Mouse (Mus musculus): ENCODE measurements around the gene Aloxe3.

Aloxe3 gene

DNA sequence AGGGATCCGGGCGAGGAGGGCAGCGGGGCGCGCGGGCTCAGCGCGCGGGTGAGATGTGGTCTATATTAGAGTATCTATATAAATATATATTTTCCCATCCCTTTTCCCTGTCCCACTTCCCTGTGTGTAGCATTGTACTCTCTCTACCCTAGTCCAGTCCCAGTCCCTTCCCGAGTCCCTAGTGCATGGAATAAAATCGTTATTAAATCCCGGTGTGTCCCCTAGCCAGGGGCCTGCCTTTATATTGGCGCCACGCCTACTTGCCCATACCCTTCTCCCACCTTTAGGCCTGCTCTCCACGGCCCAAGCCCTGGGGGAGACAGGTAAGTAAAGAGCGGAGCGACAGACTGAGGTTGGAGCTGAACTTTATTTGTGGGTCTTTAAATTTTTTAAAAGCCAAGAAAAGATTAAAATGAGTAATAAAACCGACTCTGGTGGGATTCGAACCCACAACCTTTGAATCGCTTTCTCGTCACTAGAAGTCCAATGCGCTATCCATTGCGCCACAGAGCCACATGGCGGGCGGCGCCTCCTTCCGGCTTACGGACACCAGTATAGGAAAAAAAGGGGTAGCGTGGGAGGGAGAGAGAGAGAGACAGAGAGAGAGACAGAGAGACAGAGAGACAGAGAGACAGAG is 2.5 kb upstream of the Aloxe3 start:
- peak; percentile 84 to 86 for DNase-seq (ENCODE audit: low read depth in 1 of 2, low spot score in 2 of 2)

DNA sequence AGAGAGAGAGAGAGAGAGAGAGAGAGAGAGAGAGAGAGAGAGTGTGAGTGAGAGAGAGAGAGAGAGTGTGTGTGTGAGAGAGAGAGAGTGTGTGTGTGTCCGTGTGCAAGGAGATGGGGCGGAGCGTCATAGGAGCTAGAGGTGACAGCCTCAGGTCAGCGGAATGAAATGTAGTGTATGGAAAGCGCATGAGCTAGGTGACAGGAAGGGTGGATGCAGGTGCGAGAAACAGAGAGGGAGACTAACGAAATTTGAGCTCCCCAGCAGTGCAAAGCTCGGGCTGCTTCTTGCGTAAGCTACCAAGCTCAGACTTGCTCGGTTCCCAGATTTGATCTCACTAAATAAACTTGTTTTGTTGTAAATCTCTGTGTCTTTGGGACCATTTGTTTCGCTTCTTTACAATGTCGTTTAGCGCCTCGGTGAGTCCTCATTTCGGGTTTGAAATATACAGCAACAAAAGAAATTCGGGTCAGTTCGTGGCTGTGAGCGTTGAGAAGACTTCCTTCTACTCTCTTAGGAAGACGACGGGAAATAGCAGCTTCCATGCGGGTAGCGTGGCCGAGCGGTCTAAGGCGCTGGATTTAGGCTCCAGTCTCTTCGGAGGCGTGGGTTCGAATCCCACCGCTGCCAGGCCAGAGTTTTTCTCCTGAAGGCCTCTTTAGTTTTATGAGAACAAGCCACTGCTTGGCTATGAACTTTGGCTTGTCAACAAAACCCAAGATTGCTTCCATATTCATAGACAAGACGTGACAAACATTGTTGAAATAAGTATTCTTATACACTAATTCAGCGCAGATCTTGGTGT is 1.8 kb upstream of the Aloxe3 start:
- peak; percentile 61 to 79 for DNase-seq (ENCODE audit: low read depth in 1 of 2, low spot score in 2 of 2)

DNA sequence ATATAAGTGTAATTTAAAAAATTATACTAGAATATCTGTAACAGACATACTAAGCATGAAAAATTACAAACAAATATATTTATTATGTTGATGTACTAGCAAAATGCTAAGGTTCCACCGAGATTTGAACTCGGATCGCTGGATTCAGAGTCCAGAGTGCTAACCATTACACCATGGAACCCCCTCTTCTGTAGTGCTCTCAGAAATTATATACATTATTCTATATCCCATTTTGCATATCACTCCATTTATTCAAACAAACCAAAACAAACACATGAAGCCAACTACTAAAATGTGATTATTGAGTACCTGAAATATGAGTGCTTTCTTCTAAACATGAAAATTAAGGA is 1.2 kb upstream of the Aloxe3 start:
- peak in 1 of 2 experiments; percentile 54 for DNase-seq (ENCODE audit: low read depth in 1 of 2, low spot score in 2 of 2)

DNA sequence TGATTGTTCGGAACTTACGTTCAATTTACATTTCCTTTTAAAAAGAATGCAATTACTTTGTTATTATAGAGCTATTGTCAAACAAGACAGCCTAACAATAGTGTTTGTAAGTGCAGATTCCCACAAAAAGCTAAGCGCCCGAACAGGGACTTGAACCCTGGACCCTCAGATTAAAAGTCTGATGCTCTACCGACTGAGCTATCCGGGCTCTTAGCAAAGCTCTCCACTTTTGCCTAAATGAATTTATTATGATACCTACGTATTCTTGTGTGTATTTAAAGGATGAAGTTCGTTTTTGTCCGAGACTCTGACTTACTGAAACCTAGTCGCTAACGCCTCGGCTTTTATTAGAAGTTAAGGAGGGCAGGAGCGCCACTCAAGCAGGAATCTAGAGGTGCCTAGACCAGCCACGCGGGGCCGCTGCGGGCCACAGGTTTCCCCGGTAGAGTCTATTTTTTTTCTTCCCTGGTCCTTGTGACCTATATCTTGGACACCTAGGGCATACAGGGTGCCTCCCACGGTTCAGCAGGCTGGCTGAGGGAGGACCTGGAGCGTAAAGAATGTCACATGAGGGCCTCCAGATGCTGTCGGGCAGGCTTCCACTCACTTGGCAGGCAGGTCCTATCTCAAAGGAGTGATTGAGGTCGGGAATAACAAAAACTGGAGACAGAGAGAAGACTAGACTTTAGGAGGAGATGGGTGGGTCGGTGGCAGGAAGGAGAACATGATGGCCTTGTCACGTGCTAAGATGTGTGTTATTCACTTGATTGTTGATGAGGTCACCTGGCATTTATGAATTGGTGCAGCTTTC is 450 bp upstream of the Aloxe3 start:
- peak in 1 of 2 experiments; percentile 70 for DNase-seq (ENCODE audit: low read depth in 1 of 2, low spot score in 2 of 2)

DNA sequence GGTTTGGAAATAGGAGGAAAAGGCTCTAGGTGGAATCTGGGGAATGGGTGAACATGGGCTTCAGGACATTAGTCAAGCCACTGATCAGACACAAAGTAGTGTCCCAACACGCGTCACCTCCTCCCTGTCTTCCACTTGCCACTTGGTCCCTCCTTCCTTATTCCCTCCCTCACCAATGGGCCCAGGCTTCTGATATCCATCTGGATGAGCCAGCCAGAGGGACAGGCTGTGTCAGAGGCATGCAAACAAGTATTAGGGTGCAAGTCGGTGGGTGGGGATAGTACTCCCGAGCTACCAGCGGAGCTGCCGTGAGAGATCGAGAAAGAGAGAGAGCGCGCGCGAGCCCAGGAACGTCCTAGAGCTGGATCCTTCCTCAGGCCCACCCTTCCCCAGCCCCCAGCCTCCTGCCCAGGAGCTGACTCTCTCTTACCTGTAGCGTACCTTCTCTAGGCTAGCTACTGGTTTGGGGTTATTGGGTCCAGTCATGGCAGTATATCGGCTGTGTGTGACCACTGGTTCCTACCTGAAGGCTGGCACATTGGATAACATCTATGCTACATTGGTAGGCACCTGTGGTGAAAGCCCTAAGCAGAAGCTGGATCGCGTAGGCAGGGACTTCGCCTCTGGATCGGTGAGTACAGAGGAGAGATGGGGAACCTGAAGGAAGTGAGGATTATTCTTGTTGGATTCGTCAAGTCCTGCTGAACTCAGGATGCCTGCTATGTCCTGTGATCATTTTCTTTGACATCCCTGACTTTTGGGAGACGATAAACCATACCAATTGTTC is 416 bp downstream of the Aloxe3 start:
- DNase-seq (ENCODE audit: low read depth in 1 of 2, low spot score in 2 of 2), result no peak

DNA sequence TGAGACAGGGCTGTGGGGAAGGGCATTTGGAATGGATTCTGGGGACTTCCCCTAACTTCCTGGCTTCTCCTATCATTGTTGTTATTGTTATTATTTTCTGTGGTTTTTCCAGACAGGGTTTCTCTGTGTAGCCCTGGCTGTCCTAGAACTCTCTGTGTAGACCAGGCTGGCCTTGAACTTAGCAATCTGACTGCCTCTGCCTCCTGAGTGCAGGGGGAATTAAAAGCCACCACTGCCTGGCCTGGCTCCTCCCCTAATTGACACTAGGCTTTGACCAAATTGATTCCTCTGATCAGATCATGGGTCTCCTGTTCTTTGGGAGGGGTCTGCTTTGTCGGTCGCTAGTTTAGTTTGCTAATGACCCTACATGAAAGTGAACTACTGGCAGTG is 1.0 kb downstream of the Aloxe3 start:
- no peak for DNase-seq (ENCODE audit: low read depth in 1 of 2, low spot score in 2 of 2)

DNA sequence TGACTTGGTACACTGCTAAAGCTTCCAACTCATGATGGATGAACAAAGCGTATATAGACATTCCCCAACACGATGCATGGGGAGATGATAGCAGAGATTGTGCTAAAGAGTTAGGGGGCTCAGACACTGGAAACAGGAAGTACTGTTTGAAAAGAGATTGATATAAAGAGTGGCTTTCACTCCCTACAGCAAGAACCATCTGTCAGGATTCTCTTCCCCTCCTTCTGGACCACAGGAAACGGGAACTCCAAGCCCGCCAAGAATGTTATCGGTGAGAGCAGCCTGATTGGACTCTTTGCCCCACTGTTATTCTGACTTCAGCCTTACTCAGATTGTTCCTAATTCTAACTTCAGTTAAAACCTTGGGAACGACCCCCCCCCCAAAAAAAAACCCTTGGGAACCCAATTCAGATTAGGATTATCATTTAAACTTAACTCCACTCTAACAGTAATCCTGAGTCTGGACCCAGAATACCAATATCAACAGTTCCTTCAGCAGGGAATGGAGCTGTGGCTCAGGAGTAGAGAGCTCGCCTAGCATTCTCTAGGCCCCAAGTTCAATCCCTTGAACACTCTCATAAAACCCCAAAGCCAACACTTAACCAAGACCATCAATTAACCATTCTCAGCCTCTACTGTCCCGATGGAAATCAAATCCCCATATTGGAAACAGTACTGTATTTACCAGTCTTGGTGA is 2.9 kb downstream of the Aloxe3 start:
- no peak for DNase-seq (ENCODE audit: low read depth in 1 of 2, low spot score in 2 of 2)

DNA sequence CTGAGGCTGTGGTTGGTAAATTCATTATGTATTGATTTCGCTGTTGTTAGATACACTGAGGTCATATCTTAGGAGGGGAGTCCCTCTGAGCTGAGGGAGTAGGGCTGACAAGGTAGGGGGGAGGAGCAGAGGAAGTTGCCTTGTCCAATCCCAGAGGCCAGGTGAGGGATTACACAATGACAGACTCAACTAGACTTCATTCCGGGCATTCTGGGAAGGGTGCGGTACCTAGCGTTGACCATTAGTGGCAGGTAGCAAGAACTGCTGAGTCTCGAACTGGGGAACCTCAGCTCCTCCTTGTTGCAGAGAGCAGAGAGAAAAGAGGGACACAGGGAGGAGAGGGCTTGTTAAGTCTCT is 7.8 kb downstream of the Aloxe3 start:
- no peak for DNase-seq (ENCODE audit: low read depth in 1 of 2, low spot score in 2 of 2)

DNA sequence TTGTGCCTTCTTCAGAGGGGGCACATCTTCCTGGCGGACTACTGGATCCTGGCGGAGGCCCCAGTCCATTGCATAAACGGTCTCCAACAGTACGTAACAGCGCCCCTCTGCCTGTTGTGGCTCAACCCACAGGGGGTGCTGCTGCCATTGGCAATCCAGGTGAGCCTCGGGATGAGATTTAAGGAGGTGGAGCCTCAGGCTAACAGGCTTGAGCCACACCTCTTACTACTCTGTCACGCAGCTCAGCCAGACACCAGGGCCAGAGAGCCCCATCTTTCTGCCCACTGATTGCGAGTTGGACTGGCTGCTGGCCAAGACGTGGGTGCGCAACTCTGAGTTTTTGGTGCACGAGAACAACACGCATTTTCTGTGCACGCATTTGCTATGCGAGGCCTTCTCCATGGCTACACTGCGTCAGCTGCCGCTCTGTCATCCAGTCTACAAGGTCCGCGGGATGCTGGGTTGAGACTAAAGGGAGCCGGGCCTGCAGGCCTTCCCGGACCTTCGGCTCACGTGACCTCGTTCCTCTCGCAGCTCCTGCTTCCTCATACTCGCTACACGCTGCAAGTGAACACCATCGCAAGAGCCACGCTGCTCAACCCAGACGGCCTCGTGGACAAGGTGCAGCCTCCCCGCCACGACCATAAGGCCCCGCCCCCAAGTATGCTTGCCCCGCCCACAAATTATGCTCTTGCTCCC is 8.4 kb downstream of the Aloxe3 start:
- peak in 1 of 2 experiments; percentile 53 for DNase-seq (ENCODE audit: low read depth in 1 of 2, low spot score in 2 of 2)

DNA sequence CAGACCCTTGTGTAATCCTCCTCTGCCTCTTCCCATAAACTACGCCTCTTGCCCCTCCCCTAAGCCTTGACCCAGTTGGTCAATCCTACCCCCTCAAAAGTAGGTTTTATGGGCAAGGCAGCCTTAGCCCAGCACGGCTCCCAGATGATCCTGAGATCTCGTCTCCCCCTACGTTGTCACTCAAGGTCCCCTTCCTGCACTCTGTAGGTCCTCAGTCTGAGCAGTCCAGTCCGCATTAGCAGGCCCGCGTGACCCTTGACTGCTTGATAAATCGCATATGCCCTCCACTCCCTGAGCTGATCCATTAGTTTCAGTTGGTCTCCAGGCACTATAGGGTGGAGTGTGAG is 8.9 kb downstream of the Aloxe3 start:
- DNase-seq (ENCODE audit: low read depth in 1 of 2, low spot score in 2 of 2), result no peak

DNA sequence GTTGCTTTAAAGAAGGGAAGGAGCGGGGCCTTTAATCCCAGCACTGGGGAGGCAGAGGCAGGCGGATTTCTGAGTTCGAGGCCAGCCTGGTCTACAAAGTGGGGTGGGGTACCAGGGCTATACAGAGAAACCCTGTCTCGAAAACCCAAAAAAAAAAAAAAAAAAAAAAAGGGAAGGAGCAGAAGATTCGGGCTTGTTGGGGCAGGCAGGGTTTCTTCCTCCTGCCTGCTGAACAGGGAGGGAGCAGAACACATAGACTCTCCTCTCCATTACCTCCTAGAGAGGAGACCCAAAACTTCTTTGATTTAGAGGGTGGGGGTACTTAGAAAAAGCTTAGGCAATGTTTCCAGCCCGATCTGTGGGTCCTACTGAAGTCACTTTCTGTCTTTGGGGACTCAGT is 9.7 kb downstream of the Aloxe3 start:
- no peak for DNase-seq (ENCODE audit: low read depth in 1 of 2, low spot score in 2 of 2)

DNA sequence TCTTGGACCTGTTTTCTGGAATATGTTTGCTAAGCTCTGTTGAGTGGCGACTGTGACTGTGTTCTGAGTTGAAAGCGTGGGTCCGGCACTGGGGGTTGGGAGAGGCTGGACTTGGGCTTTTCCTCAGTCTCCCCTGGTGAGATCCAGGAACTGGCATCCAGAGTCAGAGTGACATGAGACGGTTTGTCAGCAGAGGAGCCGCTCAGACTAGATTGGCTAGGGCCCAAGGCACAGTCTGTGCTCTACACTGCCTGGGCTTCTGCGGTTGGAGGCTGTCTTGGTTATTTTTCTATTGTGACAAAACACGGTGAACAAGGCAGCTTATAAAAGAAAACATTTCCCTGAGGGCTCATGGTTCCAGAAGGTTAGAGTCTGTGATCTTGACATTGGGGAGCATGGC is 21.9 kb downstream of the Aloxe3 start:
- no peak for DNase-seq (ENCODE audit: low read depth in 1 of 2, low spot score in 2 of 2)

DNA sequence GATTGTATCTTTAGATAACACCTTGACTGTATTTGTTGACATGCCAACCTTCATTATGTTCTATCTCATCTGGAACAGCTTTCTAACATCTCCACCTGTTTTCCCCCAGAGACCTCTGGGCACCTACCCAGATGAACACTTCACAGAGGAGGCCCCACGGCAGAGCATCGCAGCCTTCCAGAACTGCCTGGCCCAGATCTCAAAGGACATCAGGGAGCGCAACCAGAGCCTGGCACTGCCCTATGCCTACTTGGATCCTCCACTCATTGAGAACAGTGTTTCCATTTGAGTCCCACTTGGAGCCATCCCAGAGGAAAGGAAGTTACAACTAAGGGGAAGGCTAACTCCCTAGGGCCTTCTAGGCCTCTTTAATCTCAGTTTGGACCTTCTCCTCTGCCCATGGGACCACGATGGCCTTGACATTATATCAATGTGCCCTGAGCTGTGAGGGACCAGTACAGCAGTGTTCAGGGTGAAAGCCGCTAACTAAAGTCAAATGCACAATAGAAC is 22.8 kb downstream of the Aloxe3 start:
- no peak for DNase-seq (ENCODE audit: low read depth in 1 of 2, low spot score in 2 of 2)

DNA sequence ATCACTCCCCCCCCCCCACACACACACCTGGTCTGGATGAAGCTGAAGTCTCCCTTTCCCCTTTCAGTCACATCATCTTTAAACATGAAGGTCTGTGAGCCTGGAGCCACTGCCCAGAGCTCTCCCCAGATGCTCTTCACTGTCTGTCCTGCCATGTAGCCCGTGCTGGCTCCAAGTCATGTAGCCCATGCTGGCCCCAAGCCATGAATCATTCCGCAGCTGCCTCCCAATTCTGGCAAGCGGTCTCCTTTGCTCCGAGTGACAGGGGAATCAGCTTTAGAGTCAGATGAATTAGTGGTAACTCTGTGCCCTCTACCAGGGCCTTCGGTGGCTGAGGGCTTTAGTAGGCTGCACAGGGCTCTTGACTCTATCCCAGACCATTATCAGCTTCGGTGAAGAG is 24.0 kb downstream of the Aloxe3 start:
- no peak for DNase-seq (ENCODE audit: low read depth in 1 of 2, low spot score in 2 of 2)

DNA sequence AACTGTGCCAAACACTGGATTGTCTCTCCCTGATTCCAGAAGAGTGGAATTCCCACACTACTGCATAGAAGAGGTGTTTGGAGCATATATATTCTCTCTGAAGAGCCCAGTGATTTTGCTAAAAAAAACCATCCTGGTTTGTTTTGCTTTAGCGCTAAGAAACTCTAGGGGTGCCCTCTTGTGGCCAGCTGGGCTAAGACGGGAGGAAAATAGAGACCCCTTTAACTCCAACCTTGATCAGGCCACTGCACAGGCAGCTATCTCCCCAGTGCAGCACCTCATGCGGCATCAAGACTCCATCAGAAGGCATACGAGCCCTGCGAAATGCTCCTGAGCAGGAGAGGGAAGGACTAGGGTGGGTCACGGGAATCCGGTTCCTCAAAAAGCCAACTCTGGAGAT is 24.7 kb downstream of the Aloxe3 start:
- no peak for DNase-seq (ENCODE audit: low read depth in 1 of 2, low spot score in 2 of 2)

DNA sequence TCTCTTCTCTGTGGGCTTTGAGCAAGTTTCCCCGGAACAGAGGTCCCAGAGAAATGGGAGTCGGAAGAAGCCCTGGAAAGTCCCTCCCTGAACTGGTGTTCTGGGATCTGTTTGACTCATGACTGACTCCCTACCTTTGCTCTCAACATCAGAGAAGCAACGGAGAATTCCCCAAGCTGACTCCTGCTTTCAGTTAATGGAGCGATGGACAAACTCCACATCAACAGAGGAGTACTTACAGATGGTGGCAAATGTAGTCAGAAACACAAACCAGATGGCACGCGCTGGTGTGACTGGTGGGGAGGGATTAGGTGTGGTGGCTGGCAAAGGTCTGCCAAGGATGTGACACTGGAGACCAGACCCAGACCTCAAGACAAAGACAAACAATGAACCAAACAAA is 25.3 kb downstream of the Aloxe3 start:
- no peak for DNase-seq (ENCODE audit: low read depth in 1 of 2, low spot score in 2 of 2)

DNA sequence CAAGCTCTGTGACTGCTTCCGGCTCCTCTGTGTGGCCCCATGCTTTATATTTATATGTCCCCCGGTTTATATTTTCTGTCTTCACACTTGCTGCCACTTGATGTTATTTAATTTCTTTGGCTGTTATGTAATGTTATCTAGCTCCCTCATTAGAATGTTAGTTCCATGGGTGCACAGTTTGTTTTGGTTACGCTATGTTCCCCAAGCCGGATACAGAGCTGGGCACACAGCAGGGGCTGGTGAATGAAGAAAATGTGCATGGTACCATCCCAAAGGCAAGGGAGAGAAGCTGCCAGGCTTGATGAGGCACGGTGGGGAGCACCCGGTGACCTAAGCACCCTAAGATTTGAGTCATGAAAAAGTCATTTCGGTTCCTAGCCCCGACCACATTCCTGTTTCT is 28.1 kb downstream of the Aloxe3 start:
- DNase-seq (ENCODE audit: low read depth in 1 of 2, low spot score in 2 of 2), result no peak

DNA sequence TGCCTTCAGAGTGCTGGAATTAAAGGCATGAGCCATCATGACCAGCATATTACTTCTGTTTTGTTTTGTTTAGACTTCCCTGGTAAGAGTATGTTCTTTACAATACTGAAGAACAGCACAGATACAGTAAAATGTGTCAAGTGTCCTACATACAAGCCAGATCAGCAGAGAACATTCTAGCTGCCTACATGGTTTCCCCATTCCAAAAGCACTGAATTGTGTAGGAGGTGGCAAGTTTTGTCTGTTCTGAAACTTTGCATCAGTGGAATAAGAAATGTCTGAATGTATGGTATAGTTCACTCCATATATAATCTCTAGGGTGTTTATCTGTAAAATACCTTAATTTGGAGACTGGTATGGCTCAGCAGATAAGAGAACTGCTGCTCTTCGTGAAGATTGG is 29.7 kb downstream of the Aloxe3 start:
- DNase-seq (ENCODE audit: low read depth in 1 of 2, low spot score in 2 of 2), result no peak

DNA sequence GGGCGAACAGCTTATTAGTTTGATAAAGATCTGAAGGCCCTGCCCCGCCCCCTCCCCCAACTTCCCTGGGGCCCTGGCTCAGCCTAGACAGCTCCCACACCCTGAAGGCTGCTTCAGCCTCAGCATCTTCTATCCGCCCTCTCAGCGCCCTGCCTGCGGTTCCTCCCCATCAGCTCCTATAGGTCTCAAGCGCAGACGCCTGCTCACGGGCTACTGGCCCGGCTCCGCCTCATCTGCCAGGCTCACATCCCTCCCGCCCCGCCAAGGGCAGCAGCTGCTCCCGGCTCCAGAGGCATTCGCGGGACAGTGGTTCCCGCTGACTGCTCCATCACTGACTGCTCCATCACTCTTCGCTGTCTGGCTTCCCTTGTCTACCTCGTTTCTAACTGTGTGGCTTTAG is 31.1 kb downstream of the Aloxe3 start, which contains the start of gene Alox12b:
Alox12b (plus strand) TSS at position 190 of the 400 bp plus-strand sequence.
- DNase-seq (ENCODE audit: low read depth in 1 of 2, low spot score in 2 of 2), result no peak

DNA sequence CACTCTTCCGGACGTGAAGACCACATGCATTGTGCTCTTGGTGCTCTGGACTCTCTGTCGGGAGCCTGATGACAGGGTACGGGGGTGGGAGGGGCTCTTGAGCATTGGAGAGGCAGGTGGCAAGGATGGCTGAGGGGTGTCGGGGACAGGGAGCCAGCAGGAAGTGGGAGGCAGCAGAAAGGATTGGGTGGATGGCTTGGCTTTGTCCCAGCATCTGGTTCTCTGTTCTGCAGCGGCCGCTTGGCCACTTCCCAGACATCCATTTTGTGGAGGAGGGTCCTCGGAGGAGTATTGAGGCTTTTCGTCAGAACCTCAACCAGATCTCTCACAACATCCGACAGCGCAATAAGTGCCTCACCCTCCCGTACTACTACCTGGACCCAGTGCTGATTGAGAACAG is 43.6 kb downstream of the Aloxe3 start:
- no peak for DNase-seq (ENCODE audit: low read depth in 1 of 2, low spot score in 2 of 2)

Data from monocyte, adult 2 months (primary cell).